Comparison of ENCODE assay signal across 14 mouse cellular contexts in the genomic region with DNA sequence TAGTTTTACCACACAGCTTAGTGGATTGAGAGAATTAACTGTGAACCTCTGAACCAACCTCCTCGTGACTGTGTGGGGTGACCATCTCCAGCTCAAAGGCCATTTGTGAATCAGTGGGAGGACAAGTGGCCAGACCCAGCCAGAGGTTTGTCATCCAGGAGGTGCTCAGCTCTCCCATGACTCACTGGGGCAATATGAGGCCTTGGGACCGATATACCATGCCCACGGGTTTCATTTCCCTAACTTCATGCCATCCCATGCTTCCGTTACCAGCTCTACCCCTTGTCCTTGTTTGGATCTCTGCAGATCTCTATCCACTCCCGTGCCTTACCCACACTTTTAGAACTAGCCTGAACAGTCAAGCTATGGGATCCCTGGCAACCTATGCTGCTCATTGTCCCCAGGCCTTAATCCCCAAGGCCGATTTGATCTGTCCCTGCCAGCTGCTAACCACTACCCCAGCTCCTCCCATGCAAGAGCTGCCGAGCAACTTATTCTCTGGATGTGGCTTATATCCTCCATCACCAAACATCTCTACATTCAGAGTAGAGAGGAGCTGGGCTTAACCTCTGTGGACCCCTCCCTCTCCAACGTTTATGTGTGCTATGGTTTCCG. TPM values are rescaled to one million over a fixed set of nuclear protein-coding genes. Genes with fewer than 3 reads are reported as not detected.
A peak's percentile ranks its signal among the peaks of the same experiment; 100 is the strongest.
DNase-seq lines count a peak whose midpoint lies in the region; ATAC-seq lines count a peak whose summit lies in the region.
"Had no signal": no experiment of that assay in that cellular context is flagged by ENCODE, and none has a peak within 500 bp of the region (broad histone marks: within the 10 kb centered on the region; RNA-seq: fewer than 3 reads in every experiment).

No protein-coding gene starts in this region.

- peak; percentile 81 for DNase-seq in adrenal gland, adult 2 months
- peak; percentile 38 for DNase-seq in adrenal gland, adult 8-10 months
- DNase-seq in adrenal gland, postnatal 36 days, result peak; percentile 45 to 70
- no peak for DNase-seq in urinary bladder, postnatal 25 days (ENCODE audit: low spot score)
- no peak for DNase-seq in cerebellum, adult 9-11 months
- DNase-seq in cerebellum, adult 18-20 months, result no peak
- DNase-seq: cerebellum, adult 11-12 months; cerebellum, postnatal 10 days; gastrocnemius, postnatal 36 days; heart, adult 2 months had no signal

- ATAC-seq in granulocyte monocyte progenitor cell, adult 5-6 weeks (replicated peaks; ENCODE audit: poor library complexity, severe bottlenecking), result peak; percentile 81
- no peak for ATAC-seq in activated CD4-positive, CD25-positive, alpha-beta regulatory T cell, adult 4 months
- ATAC-seq: forebrain, embryonic 15.5 days; intestine, embryonic 15.5 days had no signal

RNA-seq across cellular contexts. Expression of a gene that starts 27.2 kb away (rescaled TPM):
- total RNA-seq in adrenal gland, adult 2 months (2021), result 1 to 10 TPM; 3.1 to 6.8 TPM
- polyA plus RNA-seq in adrenal gland, adult 2 months (2012; rRNA removed), result 0.68 and 1.2 TPM in 2 replicates
- total RNA-seq in adrenal gland, adult 8-10 months (2022), result 10 to 100 TPM in 2 of 4 experiments, 1 to 10 TPM in 2; 6.4 to 12.4 (median 8.9) TPM
- 1 to 10 TPM; 4.7 to 5.4 TPM for total RNA-seq in adrenal gland, postnatal 36 days (2021)
- total RNA-seq in granulocyte monocyte progenitor cell, adult 5-6 weeks (2014; fragmentation: Nextera tagmentation), result 6.7 and 9.2 TPM in 2 replicates
- 6.0 and 7.8 TPM in 2 replicates for total RNA-seq in granulocyte monocyte progenitor cell, adult 5-6 weeks (2017)
- polyA plus RNA-seq in activated CD4-positive, CD25-positive, alpha-beta regulatory T cell, adult 4 months (2017; shearing (Covaris generic)), result 1 to 10 TPM; 2.0 to 3.0 TPM

RNA-seq across cellular contexts. Expression of a gene that starts 50.1 kb away (rescaled TPM):
- total RNA-seq in adrenal gland, adult 2 months (2021), result 10 to 100 TPM in 1 of 2 experiments, 1 to 10 TPM in 1; 6.4 to 13.7 TPM
- 5.4 and 5.8 TPM in 2 replicates for polyA plus RNA-seq in adrenal gland, adult 2 months (2012; rRNA removed)
- 10 to 100 TPM in 3 of 4 experiments, 1 to 10 TPM in 1; 8.3 to 13.7 (median 11.4) TPM for total RNA-seq in adrenal gland, adult 8-10 months (2022)
- total RNA-seq in adrenal gland, postnatal 36 days (2021), result 10 to 100 TPM in 1 of 2 experiments, 1 to 10 TPM in 1; 9.2 to 11.8 TPM
- total RNA-seq in granulocyte monocyte progenitor cell, adult 5-6 weeks (2014; fragmentation: Nextera tagmentation), result not detected in 2 replicates
- total RNA-seq in granulocyte monocyte progenitor cell, adult 5-6 weeks (2017), result 0.13 TPM in 1 of 2 replicates, not detected in the other
- not detected for polyA plus RNA-seq in activated CD4-positive, CD25-positive, alpha-beta regulatory T cell, adult 4 months (2017; shearing (Covaris generic))

Comparison
In these comparisons a context has a peak if more than half of its experiments do, and no peak if none do; other contexts are left out.
1. DNase-seq: peak in adrenal gland, adult 2 months (single experiment), adrenal gland, adult 8-10 months (single experiment) and adrenal gland, postnatal 36 days (2 of 2); none in urinary bladder, postnatal 25 days (single experiment), cerebellum, adult 9-11 months (single experiment) and cerebellum, adult 18-20 months (0 of 2).
2. RNA of a gene that starts 50.1 kb away (total RNA-seq): 6.4 to 13.7 TPM in adrenal gland, adult 2 months, 8.3 to 13.7 TPM in adrenal gland, adult 8-10 months and 9.2 to 11.8 TPM in adrenal gland, postnatal 36 days; 0.13 TPM in granulocyte monocyte progenitor cell, adult 5-6 weeks; every median in the first group is over 4 times any median in the second.